Mouse (Mus musculus) MEL (cell line): ENCODE data around the gene Elp1. TPM values are rescaled to one million over a fixed set of nuclear protein-coding genes. Genes with fewer than 3 reads are reported as not detected.

Experiments
- DNase-seq: peaks from one replicate; pipeline ENCODE4 v3.0.0; 2011; ENCODE audit warnings: low read depth, low spot score
- H3K27ac ChIP-seq: 2 replicates; pipeline ENCODE4 v1.5.1; 2012; ENCODE audit warnings: low read depth, mild to moderate bottlenecking, control low read depth, low read length, moderate library complexity; ENCODE audit not compliant: control insufficient read depth
- H3K27me3 ChIP-seq, 2 experiments: fragments of 150-350 bp in 1 of 2; sonication (generic) in 1 of 2; 2 replicates each; pipeline ENCODE4 v1.6.1; 2012; ENCODE audit warnings: low read length in 2 of 2, mild to moderate bottlenecking in 2 of 2, improper control_type of control experiment in 1 of 2, moderate library complexity in 1 of 2; ENCODE audit not compliant: insufficient read depth in 2 of 2, control insufficient read depth in 1 of 2
- H3K36me3 ChIP-seq, 2 experiments: 2 replicates each; pipeline ENCODE4 v1.6.1; 2012 to 2014; ENCODE audit warnings: low read length in 2 of 2, improper control_type of control experiment in 1 of 2, inconsistent platforms in 1 of 2, mild to moderate bottlenecking in 1 of 2; ENCODE audit not compliant: insufficient read depth in 2 of 2, control insufficient read depth in 1 of 2
- H3K4me1 ChIP-seq, 2 experiments: fragments of 150-350 bp in 1 of 2; sonication (generic) in 1 of 2; 2 replicates each; pipeline ENCODE4 v1.6.1; 2012; ENCODE audit warnings: low read length in 2 of 2, improper control_type of control experiment in 1 of 2, mild to moderate bottlenecking in 1 of 2; ENCODE audit not compliant: insufficient read depth in 2 of 2, control insufficient read depth in 1 of 2
- H3K4me3 ChIP-seq, 2 experiments: fragments of 150-350 bp in 1 of 2; sonication (generic) in 1 of 2; 2 replicates each; pipeline ENCODE4 v1.5.1; 2012; ENCODE audit warnings: low read depth in 2 of 2, low read length in 2 of 2, mild to moderate bottlenecking in 2 of 2, moderate library complexity in 2 of 2, control low read depth in 1 of 2, improper control_type of control experiment in 1 of 2; ENCODE audit not compliant: control insufficient read depth in 1 of 2, insufficient read depth in 1 of 2
- H3K79me2 ChIP-seq: 2 replicates; pipeline ENCODE4 v1.6.1; 2012; ENCODE audit warnings: mild to moderate bottlenecking, low read length, moderate library complexity; ENCODE audit not compliant: control insufficient read depth, poor library complexity, insufficient read depth
- H3K9ac ChIP-seq: 2 replicates; pipeline ENCODE4 v1.6.1; 2012; ENCODE audit warnings: low read depth, mild to moderate bottlenecking, control low read depth, low read length, moderate library complexity; ENCODE audit not compliant: control insufficient read depth, poor library complexity, severe bottlenecking
- H3K9me3 ChIP-seq: fragments of 150-350 bp; sonication (generic); replicated peaks from 2 replicates; pipeline ENCODE4 v1.6.1; 2012; ENCODE audit warnings: mild to moderate bottlenecking, low read length, improper control_type of control experiment, moderate library complexity; ENCODE audit not compliant: insufficient read depth
- BHLHE40 ChIP-seq: IDR thresholded peaks from 2 replicates; pipeline ENCODE4 v1.6.1; 2012; ENCODE audit warnings: low read depth, mild to moderate bottlenecking, inconsistent platforms, low read length, improper control_type of control experiment, borderline replicate concordance
- CHD1 ChIP-seq: IDR thresholded peaks from 2 replicates; pipeline ENCODE4 v1.6.1; 2012; ENCODE audit warnings: low read depth, mild to moderate bottlenecking, inconsistent platforms, low read length, improper control_type of control experiment
- CTCF ChIP-seq, 3 experiments: IDR thresholded peaks in 2 of 3; conservative IDR thresholded peaks in 1 of 3; 2 replicates each; pipeline ENCODE4 v1.5.1; 2011 to 2012; ENCODE audit warnings: low read length in 3 of 3, low read depth in 2 of 3, mild to moderate bottlenecking in 2 of 3, improper control_type of control experiment in 1 of 3, inconsistent platforms in 1 of 3, mixed read lengths in 1 of 3, moderate library complexity in 1 of 3; ENCODE audit not compliant: control insufficient read depth in 1 of 3, insufficient read depth in 1 of 3, poor library complexity in 1 of 3, severe bottlenecking in 1 of 3
- EP300 ChIP-seq, 2 experiments: IDR thresholded peaks; 2 replicates each; pipeline ENCODE4 v1.6.1; 2011; ENCODE audit warnings: improper control_type of control experiment in 2 of 2, low read length in 2 of 2, low read depth in 1 of 2, mild to moderate bottlenecking in 1 of 2
- GABPA ChIP-seq: IDR thresholded peaks from 2 replicates; pipeline ENCODE4 v1.6.1; 2012; ENCODE audit warnings: low read depth, mild to moderate bottlenecking, inconsistent platforms, low read length, improper control_type of control experiment, moderate library complexity
- GATA1 ChIP-seq: IDR thresholded peaks from 2 replicates; pipeline ENCODE4 v1.6.1; 2011; ENCODE audit warnings: low read depth, low read length, improper control_type of control experiment
- JUND ChIP-seq: IDR thresholded peaks from 2 replicates; pipeline ENCODE4 v1.6.1; 2011; ENCODE audit warnings: low read depth, mild to moderate bottlenecking, improper control_type of control experiment, low read length
- MAFK ChIP-seq: IDR thresholded peaks from 2 replicates; pipeline ENCODE4 v1.6.1; 2011; ENCODE audit warnings: low read depth, mild to moderate bottlenecking, low read length, improper control_type of control experiment, borderline replicate concordance
- MAX ChIP-seq: IDR thresholded peaks from 2 replicates; pipeline ENCODE4 v1.6.1; 2011; ENCODE audit warnings: low read length, improper control_type of control experiment
- MAZ ChIP-seq: IDR thresholded peaks from 2 replicates; pipeline ENCODE4 v1.6.1; 2012; ENCODE audit warnings: low read depth, mild to moderate bottlenecking, inconsistent platforms, low read length, improper control_type of control experiment
- MEF2A ChIP-seq: IDR thresholded peaks from 2 replicates; pipeline ENCODE4 v1.6.1; 2014; ENCODE audit warnings: low read depth, mild to moderate bottlenecking, inconsistent platforms, low read length, improper control_type of control experiment; ENCODE audit not compliant: poor library complexity, insufficient replicate concordance, severe bottlenecking; ENCODE audit errors: extremely low read depth
- MXI1 ChIP-seq: IDR thresholded peaks from 2 replicates; pipeline ENCODE4 v1.6.1; 2011; ENCODE audit warnings: mild to moderate bottlenecking, low read depth, low read length, improper control_type of control experiment
- MYC ChIP-seq: IDR thresholded peaks from 2 replicates; pipeline ENCODE4 v1.6.1; 2011; ENCODE audit warnings: low read depth, mild to moderate bottlenecking, low read length, improper control_type of control experiment, moderate library complexity
- NELFE ChIP-seq: IDR thresholded peaks from 2 replicates; pipeline ENCODE4 v1.6.1; 2011; ENCODE audit warnings: low read depth, low read length, improper control_type of control experiment
- NRF1 ChIP-seq: IDR thresholded peaks from 2 replicates; pipeline ENCODE4 v1.6.1; 2014; ENCODE audit warnings: low read depth, mild to moderate bottlenecking, inconsistent platforms, low read length, improper control_type of control experiment, moderate library complexity; ENCODE audit not compliant: poor library complexity, insufficient read depth, severe bottlenecking
- POLR2A ChIP-seq, 2 experiments: IDR thresholded peaks; 2 replicates each; pipeline ENCODE4 v1.6.1; 2011 to 2012; ENCODE audit warnings: low read length in 2 of 2, mild to moderate bottlenecking in 2 of 2, control low read depth in 1 of 2, improper control_type of control experiment in 1 of 2, low read depth in 1 of 2, moderate library complexity in 1 of 2; ENCODE audit not compliant: control insufficient read depth in 1 of 2, insufficient read depth in 1 of 2, poor library complexity in 1 of 2
- POLR2AphosphoS5 ChIP-seq: IDR thresholded peaks from 2 replicates; pipeline ENCODE4 v1.6.1; 2012; ENCODE audit warnings: low read depth, borderline replicate concordance, mild to moderate bottlenecking, inconsistent platforms, low read length, moderate library complexity, mixed read lengths
- RAD21 ChIP-seq: IDR thresholded peaks from 2 replicates; pipeline ENCODE4 v1.6.1; 2011; ENCODE audit warnings: mild to moderate bottlenecking, low read depth, low read length, improper control_type of control experiment
- SIN3A ChIP-seq: IDR thresholded peaks from 2 replicates; pipeline ENCODE4 v1.6.1; 2012; ENCODE audit warnings: low read length, improper control_type of control experiment, inconsistent platforms
- SMC3 ChIP-seq: IDR thresholded peaks from 2 replicates; pipeline ENCODE4 v1.6.1; 2011; ENCODE audit warnings: low read depth, low read length, improper control_type of control experiment
- TCF12 ChIP-seq: IDR thresholded peaks from 2 replicates; pipeline ENCODE4 v1.6.1; 2014; ENCODE audit warnings: low read depth, mild to moderate bottlenecking, inconsistent platforms, low read length, improper control_type of control experiment, moderate library complexity
- UBTF ChIP-seq: IDR thresholded peaks from 2 replicates; pipeline ENCODE4 v1.6.1; 2012; ENCODE audit warnings: low read depth, mild to moderate bottlenecking, inconsistent platforms, low read length, improper control_type of control experiment, moderate library complexity, borderline replicate concordance; ENCODE audit not compliant: insufficient read depth
- USF1 ChIP-seq: IDR thresholded peaks from 2 replicates; pipeline ENCODE4 v1.6.1; 2014; ENCODE audit warnings: low read depth, mild to moderate bottlenecking, inconsistent platforms, low read length, improper control_type of control experiment, moderate library complexity
- USF2 ChIP-seq, 2 experiments: IDR thresholded peaks; 2 replicates each; pipeline ENCODE4 v1.6.1; 2011 to 2012; ENCODE audit warnings: improper control_type of control experiment in 2 of 2, low read length in 2 of 2, borderline replicate concordance in 1 of 2, inconsistent platforms in 1 of 2, low read depth in 1 of 2, mild to moderate bottlenecking in 1 of 2; ENCODE audit not compliant: insufficient read depth in 1 of 2
- ZKSCAN1 ChIP-seq: IDR thresholded peaks from 2 replicates; pipeline ENCODE4 v1.6.1; 2012; ENCODE audit warnings: low read depth, mild to moderate bottlenecking, inconsistent platforms, low read length, improper control_type of control experiment, moderate library complexity
- ZMIZ1 ChIP-seq: IDR thresholded peaks from 2 replicates; pipeline ENCODE4 v1.6.1; 2012; ENCODE audit warnings: low read depth, mild to moderate bottlenecking, inconsistent platforms, low read length, improper control_type of control experiment, moderate library complexity
- polyA plus RNA-seq, 2 experiments: library from polyadenylated mRNA; stranded (reverse) in 1 of 2; unstranded in 1 of 2; fragments of >175 nt in 1 of 2; fragments of >200 nt in 1 of 2; gene quantifications; 2 replicates each; pipeline versions ENCODE4 v1.2.1 to v1.2.4; 2012; ENCODE audit warnings: low replicate concordance in 2 of 2, low read depth in 1 of 2; ENCODE audit not compliant: insufficient read length in 2 of 2, insufficient read depth in 1 of 2, missing spikeins in 1 of 2
- total RNA-seq: library from RNA; depleted of rRNA; stranded (reverse); fragments of 300-350 nt; gene quantifications from 2 replicates; pipeline ENCODE4 v1.2.3, GENCODE M21; 2012

The Elp1 gene
- total and polyA plus RNA-seq, 3 experiments = 38.0 to 144 (median 41.3) TPM

DNA sequence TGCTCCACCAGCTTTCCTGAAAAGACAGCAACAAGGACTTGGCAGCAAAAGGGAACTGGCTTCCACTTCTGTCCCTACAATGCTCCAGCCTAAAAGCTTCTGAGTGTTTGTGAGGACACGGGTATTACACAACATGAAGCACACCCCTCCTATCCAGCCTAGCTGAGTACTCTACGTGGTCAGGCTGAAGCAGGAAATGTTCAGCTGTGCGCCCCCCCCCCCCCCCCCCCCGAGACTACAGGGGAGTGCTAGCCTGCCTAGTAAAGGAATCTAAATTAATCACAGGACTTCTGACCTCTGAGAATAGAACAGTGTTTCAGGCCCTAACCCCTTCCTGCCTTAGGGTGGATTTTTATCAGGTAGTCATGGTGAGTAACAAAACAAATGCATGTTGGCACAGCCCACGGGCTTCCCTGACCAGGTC lies 34.3 kb downstream of the Elp1 start (continued):
- no peak for TF ChIP-seq USF2 (IDR thresholded peaks at IDR 0.05; ENCODE audit: borderline replicate concordance in 1 of 2, insufficient read depth in 1 of 2, low read depth in 1 of 2, low read length in 2 of 2)

DNA sequence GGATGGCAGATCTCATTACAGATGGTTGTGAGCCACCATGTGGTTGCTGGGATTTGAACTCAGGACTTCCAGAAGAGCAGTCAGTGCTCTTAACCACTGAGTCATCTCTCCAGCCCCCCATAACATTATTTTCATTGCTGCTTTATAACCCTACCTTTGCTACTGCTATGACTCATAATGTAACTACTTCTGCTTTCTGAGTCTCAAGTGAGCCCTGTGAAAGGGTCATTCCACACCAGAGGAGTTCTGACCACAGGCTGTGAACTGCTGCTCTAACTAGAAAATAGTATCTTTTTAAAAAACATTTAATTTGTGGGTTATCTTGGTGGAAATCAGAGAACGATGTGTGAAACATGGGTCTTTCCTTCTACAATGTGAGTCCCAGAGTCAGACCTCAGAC lies 44.4 kb downstream of the Elp1 start:
- H3K36me3 ChIP-seq = peaks cover 0 to 12% of the 10 kb centered on the region in 2 experiments; a peak in 2 of 4 replicates
- no peaks in the 10 kb centered on the region for H3K4me1 ChIP-seq
- H3K9ac ChIP-seq = no peak overlapping the region
- H3K27me3 ChIP-seq = no peaks in the 10 kb centered on the region
- no peaks in the 10 kb centered on the region for H3K9me3 ChIP-seq
- no peaks in the 10 kb centered on the region for H3K79me2 ChIP-seq
- TF ChIP-seq MAFK (no peak), ZMIZ1 (no peak), EP300 (IDR thresholded peaks at IDR 0.05; ENCODE audit: low read depth in 1 of 2, low read length in 2 of 2) (no peak), ZKSCAN1 (no peak), MYC (no peak), POLR2AphosphoS5 (no peak), CHD1 (no peak), SIN3A (no peak), NELFE (no peak), GABPA (no peak), MXI1 (no peak), MAZ (no peak), SMC3 (no peak), USF1 (no peak), TCF12 (no peak), MAX (no peak), POLR2A (IDR thresholded peaks at IDR 0.05; ENCODE audit: control insufficient read depth in 1 of 2, insufficient read depth in 1 of 2, low read depth in 1 of 2, low read length in 2 of 2, poor library complexity in 1 of 2) (no peak)
- TF ChIP-seq, all 39 proteins: peak for 0
- H3K27ac ChIP-seq = no peak overlapping the region
- no peak overlapping the region for H3K4me3 ChIP-seq
- DNase-seq = no peak

DNA sequence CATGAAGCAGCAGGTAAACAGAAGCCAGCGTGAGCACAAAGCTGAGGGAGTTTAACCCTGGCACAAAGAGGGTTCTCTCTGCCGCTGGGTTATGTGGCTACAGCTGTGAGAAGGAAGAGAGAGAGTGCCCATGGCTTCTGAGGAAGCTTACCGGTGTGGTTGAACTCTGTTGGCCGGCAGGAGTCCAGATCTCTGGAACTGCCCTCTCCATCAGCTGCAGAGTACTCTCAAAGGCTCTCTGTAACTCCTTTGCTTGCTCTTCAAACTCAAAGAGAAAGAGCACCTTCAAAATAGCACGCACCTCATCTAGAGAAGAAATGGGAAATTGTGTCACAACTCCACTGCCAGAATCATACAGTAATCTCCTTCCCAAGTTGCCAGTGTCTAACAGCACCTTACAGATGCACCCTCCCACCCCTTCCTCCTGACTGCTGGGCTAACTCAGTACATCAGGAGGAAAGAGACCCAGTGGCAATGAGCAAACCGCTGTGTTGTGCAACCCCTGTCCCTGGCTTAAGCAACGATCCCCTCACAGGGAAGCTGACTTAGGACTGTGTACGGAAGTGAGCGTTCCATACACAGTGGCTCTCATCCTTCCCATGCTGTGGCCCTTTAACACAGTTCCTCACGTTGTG lies 45.0 kb downstream of the Elp1 start:
- TF ChIP-seq MAFK (no peak), MXI1 (no peak), RAD21 (no peak), POLR2A (IDR thresholded peaks at IDR 0.05; ENCODE audit: control insufficient read depth in 1 of 2, insufficient read depth in 1 of 2, low read depth in 1 of 2, low read length in 2 of 2, poor library complexity in 1 of 2) (no peak), MEF2A (no peak), MAZ (no peak), BHLHE40 (no peak), USF1 (no peak), EP300 (IDR thresholded peaks at IDR 0.05; ENCODE audit: low read depth in 1 of 2, low read length in 2 of 2) (no peak), JUND (no peak), SMC3 (no peak), CTCF (IDR thresholded peaks at IDR 0.05 in 2 of 3, conservative IDR thresholded peaks at IDR 0.05 in 1 of 3; ENCODE audit: control insufficient read depth in 1 of 3, insufficient read depth in 1 of 3, low read depth in 2 of 3, low read length in 3 of 3, poor library complexity in 1 of 3, severe bottlenecking in 1 of 3) (no peak), UBTF (no peak), GATA1 (no peak), USF2 (IDR thresholded peaks at IDR 0.05; ENCODE audit: borderline replicate concordance in 1 of 2, insufficient read depth in 1 of 2, low read depth in 1 of 2, low read length in 2 of 2) (no peak), NRF1 (no peak)
- Histone ChIP-seq H3K36me3 (peaks cover 0 to 12% of the 10 kb centered on the region in 2 experiments; a peak in 2 of 4 replicates), H3K9ac (no peak overlapping the region), H3K27ac (no peak overlapping the region), H3K4me3 (no peak overlapping the region), H3K4me1 (no peaks in the 10 kb centered on the region), H3K27me3 (no peaks in the 10 kb centered on the region), H3K9me3 (no peaks in the 10 kb centered on the region), H3K79me2 (no peaks in the 10 kb centered on the region)
- no peak for DNase-seq
